Mouse (Mus musculus) layer of hippocampus, adult 11-12 months (tissue): ENCODE results near the gene Eif2ak4.
A peak's percentile ranks its signal among the peaks of the same experiment; 100 is the strongest.

Experiments
- DNase-seq: peaks from one replicate; pipeline ENCODE4 v3.0.0; 2022; ENCODE audit warnings: low spot score

Gene Eif2ak4

DNA sequence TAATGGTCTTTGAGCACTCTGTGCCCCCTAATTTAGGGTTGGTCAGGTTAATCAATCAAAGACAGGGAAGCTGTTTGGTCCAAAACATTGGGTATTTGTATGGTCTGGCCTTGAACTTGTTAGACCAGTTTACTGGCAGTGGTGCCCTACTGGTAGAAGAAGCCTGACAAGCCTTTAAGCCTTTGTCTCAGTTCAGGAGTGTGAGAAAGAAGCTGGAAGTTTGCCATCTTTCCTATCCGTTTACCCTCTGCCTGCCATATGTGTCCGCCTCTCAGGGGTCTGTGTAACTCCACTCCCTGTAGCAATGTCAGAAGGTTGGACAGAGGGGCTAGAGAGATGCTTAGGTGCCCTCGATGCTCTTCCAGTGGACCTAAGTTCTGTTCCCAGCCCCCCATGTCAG, 76.0 kb downstream of the Eif2ak4 start:
- no peak for DNase-seq

DNA sequence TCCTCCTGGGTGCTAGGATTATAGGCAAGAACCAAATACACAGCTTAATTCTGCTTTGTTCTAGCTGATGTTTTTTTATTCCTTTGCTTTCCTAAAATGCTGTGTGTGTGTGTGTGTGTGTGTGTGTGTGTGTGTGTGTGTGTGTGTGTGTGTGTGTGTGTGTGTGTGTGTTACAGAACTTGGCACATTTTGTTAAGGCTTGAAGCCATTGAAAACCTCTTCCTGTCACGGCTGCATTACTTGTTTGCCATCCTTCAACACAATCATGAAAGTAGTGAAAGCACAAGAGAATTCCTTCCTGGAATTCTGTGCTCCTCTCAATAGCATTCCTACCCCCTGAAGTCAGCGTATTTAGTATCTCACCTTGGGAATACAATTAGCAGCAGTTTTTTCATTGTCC, 77.5 kb downstream of the Eif2ak4 start:
- DNase-seq = no peak

DNA sequence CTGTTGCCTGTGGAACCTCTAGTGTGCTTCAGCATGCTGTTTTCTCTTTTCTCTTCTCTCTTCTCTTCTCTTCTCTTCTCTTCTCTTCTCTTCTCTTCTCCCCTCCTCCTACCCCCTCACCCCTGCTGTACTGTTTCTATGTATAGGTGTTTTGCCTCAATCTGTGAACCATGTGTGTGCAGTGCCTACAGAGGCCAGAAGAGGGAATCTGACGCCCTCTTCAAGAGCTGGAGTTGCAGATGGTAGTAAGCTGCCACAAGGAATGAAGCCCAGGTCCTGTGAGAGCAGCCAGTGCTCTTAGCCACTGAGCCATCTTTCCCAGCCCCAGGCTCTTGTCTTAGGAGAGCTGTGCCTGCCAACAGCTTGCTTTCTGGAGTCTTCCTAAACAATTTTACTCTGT, 78.2 kb downstream of the Eif2ak4 start:
- no peak for DNase-seq

DNA sequence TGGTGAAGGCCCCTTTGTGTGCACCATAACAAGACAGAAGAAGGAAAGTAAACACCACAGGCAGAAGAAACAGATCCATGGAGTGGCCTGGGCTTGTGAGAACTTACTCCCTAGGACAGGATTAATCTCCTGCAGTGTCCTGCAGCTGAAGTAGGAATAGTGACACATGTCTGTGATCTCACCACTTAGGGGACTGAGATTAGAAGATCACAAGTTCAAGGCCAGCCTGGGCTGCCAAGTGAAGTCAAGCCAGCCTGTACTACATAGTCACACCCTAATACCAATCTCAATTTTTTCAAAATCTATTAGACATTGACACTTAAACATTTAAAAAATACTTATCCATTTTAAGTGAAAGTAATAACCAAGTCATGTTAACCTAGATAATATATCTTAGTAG, 79.9 kb downstream of the Eif2ak4 start:
- no peak for DNase-seq

DNA sequence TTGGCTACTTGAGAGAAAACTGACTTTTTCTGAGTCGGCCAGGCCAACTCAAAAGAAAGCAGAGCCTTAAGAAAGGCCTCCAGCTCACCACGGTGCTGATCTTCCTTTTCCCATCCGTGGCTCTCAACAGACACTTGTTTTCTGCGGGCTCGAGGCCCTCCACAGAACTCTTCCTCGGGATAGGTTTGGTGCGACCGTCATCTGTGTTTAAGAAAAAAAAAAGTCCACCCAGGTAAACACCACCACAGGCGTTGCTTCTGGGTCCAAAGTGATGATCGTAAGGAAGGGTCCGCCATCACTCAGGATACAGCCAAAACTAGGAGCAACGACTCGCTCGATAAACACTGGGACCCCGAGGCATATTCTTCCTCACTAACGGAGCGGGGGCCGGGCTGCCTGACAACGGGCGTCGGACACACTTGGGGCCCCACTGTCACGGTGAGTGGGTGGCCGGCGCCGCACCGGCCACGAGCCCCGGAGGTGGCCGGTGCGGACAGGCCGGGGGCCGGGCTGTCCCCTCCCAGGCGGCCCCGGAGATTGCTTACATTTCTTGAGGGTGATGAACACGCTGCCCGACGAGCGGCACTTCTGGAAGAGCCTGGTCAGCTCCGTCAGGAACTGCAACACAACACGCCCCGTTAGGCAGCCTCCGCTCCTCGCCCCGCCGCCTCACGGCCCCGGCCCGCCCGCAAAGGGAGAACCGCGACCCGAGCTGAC, 90.6 kb downstream of the Eif2ak4 start:
- DNase-seq = no peak

DNA sequence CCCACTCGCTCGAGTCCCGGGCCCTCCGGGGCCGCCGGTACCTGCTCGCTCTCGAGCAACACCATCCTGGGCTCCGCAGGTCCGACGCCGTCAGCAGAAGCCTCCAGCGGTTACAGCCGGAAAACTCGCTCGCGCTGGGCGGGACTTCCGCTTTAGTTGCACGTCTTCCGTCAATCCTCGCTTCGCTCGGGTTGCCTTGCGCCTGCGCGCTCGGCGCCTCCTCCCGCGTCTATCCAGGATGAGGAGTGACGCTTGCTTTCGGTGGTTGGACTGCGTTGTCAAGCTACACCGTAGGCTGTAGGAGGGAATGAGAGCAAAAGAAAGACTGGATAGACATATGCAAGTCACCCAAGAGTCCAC, 91.1 kb downstream of the Eif2ak4 start, which contains the start of gene Srp14:
Srp14 (minus strand) TSS at position 162 of the 360 bp plus-strand sequence.
- peak; percentile 91 for DNase-seq

DNA sequence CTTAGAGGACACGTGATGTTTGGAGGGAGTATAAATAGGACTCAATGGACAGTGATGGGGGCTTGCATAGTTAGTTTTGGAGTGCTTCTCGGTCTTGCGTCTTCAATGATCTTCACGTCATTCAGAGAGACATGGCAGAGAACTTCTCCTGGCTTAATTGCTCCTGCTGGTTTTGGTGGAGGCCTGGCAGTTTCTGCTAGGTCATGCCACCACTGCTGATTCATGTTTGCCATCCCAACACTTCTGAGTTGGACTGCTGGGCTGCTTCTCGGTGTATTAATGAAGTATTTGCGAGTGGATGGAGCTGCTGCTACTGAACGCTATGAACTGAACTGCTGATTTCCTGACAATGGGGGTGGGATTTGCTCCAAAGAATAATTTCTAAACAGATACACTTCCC, 92.5 kb downstream of the Eif2ak4 start:
- DNase-seq = no peak

DNA sequence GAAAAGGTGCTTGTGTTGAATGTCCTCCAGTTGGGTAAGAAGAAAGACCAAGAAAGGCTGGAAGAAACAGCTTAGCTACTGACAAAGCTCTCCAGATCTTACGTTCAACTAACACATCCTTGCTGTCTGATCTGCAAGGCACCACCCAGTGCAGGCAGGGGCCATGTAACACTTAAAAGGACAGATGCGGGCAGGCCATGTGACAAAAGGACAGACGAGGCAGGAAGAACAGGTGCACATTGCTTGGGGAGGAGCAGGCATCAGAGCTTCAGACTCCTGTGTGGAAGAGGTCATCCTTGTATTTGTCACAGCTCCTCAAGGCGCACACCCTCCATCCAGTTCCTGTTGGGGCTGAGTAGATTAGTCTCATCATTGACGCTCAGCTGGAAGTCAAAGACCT, 94.6 kb downstream of the Eif2ak4 start:
- DNase-seq = no peak

DNA sequence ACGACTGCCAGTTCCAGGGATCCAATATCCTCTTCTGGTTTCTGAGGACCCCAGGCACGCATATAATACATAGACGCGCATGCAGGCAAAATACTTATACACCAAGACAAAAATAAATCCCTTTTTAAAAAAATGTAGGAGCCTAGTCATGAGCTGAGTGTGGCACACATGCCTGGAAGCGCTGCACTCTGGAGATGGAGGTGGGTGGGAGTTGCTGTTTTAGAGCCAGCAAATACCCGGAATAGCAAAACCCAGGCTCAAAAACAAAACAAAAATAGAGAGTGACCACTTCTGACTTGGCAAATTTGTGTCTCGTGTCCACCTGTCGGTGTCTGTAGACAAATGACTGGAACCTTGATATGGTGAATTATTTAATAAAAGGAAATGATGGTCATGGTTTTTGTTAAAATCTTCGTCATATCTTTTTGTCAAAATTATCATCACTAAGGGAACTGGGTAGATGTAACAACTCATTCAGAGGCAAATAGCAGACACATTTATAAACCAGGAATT, 96.0 kb downstream of the Eif2ak4 start:
- no peak for DNase-seq

DNA sequence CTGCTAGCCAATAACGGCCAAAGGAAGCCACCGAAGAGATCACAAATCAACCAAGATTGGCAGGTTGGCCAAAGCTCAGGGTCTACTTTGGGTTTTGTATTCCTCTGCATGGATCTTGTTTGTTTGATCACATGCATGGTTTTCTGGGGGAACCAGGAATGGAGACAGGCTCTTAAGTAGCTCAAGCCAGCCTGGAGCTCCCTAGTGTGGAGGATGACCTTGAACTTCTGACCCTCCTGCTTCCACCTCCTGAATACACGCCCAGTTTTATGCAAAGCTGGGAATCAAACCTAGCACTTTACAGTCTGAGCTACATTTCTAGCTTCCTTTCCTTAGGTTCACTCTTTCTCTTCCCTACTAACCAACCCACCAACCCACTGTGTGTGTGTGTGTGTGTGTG, 97.0 kb downstream of the Eif2ak4 start:
- no peak for DNase-seq

DNA sequence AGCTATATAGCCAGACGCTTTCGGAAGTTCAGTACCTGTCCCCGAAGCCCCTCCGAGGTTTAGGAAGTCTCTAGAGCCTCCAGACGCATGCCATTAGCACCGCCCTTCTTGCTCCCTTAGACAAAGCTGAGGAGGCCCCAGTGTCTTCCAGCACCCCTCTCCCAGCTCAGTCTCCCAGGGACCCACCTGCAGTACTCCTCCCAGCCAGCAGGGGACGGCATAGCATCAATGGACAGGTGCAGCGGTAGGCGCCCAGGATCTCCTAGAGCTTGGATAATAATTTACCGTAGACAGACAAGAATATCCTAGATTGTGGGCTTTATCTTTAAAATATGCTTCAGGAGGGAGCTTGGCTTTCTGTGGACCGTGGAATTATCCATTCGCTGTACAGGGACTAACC, 98.5 kb downstream of the Eif2ak4 start:
- DNase-seq = peak; percentile 81

DNA sequence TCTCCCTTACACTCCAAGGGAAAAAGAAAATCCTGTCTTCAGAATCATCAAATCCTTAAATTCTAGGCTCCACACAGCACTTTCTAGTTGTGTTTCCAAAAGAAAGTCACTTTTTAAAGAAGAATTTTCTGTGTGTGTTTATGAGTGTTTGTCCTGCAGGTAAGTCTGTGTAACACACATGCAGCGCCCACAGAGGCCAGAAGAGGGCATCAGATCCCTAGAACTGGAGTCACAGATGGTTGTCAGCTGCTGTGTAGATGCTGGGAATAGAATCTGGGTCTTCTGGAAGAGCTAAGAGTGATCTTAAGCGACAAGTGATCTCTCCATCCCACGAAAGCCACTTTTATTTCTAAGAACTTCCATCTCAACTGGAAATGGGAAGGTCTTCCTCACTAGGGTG, 99.4 kb downstream of the Eif2ak4 start:
- no peak for DNase-seq

DNA sequence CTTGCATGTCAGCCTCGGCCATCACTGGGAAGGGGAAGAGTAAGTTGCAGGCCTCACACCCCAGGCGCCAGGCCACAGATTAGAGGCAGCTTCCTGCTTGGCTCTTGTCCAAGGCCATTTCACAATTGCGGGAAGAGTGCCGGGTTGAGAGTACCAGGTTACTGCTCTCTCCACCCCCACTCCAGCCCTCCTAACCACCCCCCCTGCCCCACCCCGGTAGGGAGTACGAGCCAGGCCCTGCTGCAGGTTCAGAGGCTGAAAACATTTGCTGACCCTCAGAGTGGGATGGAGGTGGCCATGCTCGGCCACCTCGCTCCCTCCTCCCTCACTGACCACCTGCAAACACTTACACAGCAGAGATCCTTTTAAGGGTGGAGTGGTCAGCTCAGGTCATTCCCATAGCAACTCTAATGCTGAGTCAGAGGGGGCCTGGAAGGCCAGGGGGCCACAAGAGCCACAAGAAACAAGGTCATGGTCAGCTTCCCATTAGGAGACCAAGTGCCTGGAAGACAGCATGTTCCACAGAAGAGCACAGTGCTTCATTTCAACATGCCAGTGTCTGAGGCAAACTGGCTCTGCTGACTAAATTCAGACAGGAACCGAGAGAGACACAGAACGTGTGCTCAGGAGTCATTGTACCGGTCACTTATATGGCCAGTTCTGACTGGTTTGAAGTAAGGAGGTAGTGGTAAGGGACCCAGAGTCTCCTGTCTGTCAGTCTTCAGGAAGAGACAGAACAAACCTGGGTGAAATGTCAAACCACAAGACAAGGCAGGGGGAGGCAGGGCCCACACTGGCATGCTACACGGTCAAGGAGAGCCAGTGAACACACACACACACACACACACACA, 102.0 kb downstream of the Eif2ak4 start:
- DNase-seq = peak; percentile 73

DNA sequence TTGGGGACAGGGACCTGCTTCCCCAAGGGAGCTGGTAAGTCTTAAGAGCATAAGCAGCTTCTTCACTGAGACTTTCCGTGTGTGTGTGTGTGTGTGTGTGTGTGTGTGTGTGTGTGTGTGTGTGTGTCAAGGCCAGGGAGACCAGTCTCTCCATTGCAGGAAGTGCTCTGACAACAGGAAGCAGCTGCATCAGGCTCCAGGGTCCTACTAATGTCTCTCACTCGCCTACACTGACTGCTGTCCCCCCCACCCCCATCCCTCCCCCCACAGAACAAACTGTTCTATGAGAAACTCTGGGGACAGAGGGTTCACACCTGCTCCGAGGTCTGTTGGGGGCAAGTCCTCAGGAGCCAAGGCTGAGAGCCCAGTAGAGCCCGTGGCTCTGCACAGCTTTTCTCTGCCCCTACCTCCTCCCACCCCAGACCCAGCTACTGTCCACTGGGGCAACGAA, 102.9 kb downstream of the Eif2ak4 start:
- DNase-seq = no peak

DNA sequence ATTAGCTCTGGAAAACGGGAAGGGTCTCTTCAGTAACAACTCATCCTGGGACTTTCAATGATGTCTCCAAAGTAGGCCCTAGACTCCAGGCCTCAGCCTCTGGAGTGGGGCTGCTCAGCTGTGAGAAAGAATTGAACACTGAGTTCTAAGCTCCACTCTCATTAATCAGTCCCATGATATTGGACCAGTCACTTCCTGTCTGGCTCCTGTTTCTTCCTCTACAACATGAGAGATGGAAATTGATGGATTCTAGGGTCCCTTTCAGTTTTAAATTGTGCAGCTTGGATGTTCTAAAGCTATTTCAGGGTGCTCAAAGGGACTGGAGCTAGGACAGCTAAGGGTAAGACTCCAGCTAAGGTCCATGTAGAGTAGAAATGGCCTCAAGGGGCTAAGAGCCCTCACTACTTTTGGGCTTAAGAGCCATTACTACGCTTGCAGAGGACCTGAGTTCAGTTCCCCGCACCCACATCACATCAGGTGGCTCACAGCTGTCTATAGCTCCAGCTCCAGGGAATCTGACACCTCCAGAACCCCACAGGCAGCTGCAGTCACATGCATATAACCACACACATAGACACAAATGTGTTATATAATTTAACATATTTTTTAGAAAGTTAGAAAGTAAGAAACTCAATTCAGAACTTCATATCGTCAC, 103.5 kb downstream of the Eif2ak4 start:
- DNase-seq = no peak

DNA sequence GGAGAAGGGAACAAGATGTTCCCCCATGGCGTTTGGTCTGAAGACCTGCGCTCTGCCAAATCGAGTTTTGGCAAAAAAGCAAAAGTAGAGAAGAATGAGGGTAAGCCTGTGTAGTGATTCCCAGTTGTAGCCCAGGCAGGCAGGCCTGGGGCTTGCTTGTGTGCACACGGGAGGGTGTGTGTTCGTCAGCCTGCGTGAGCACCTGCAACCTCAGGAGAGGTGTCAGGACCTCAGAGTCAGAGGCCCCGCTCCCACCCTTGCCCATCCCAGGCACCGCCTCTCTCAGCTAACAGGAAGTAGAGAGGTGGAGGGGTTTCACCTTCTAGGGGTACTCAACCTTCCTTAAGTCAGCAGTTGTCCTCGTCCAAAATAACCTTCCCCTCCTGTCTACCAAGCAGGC, 106.6 kb downstream of the Eif2ak4 start:
- DNase-seq = no peak

DNA sequence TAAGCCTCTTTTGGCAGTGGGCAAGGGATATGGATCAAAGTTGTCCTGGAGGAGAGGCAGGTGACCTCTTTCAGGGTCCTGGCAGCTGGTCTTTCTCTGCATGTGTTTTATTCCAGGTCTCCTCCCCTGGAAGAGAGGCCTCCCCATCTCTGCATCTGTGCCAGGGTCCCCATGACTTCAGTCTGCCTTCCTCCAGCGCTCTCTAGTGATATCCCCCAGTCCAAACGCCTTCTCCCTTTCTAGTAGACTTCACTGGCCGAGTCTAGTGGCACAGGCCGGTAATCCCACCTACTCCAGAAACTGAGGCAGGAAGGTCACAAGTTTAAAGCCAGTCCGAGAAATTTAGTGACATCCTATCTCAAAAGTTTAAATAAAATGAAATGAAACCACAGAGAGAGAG, 109.5 kb downstream of the Eif2ak4 start:
- no peak for DNase-seq

DNA sequence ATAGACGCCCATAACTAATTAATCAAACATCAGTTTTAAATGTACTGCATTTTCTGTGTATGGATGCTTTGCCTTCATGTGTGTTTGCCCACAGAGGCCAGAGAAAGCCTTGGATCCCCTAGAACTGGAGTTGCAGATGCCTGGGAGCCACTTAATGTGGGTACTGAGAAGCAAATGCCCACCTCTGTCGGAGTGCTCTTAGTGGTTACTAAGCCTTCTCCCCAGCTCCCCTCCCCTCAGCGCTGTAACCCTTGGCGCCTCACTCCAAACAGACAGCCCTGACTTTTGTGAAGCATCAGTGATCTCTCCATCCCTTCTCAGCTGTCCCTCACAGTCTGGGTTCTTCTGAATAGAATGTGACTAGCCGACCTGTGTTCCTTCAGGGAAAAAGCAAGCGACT, 110.1 kb downstream of the Eif2ak4 start:
- no peak for DNase-seq

DNA sequence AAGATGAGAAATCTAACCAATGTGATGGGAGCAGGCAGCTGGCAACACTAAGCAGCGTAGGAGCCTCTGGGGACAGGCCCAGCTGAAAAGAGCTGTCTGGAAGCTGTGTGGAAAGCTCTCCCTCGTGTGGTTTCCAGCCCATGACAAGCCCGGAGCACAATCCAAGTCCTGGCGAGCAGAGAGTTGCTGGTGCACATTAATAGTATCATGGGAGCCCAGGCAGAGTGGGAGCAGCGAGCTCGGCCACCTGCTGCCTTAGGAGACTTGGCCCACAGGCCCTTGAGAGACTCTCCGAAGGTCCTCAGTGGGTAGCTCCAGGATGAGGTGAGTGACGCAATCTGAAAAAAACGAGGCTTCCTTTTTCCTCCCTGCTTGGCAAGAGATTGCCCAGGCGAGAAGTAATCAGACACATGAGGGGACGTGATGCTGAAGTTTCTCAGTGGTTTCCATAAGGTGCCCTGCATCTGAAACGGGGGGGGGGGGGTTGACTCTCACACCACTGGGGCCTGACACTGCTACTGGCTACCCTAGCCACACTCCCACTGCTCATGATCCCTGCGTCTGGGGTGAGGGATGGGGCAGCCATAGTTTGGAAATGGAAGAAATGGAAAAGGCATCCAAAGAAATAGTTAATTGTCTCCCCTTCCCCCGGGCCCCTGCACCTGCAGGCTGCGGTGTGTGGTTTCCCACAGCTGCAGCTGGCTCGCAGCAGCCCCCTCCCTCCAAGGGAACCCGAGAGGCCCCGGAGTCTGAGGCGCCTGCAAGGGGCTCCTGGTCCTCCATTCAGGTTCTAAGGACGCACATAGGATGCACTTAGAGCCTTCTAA, 110.9 kb downstream of the Eif2ak4 start:
- no peak for DNase-seq

DNA sequence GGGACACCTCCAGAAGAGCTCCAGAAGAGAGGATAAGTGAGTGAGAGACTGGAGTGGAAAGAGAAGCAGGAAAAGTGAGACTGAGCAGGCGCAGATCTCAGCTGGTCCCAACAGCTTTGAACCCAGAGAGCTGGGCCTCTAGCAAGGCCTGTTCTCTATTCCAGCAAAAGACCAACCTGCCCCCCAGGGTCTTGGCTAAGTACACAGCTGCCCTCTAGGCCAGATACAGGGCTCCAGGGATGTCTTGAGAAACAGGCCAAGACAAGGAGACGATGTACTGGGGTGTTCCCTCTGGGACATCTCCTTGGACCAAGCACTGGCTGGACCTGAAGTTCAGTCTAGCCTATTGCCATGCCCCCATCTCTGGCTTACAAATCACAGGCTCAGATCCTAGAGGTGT, 111.8 kb downstream of the Eif2ak4 start:
- no peak for DNase-seq

DNA sequence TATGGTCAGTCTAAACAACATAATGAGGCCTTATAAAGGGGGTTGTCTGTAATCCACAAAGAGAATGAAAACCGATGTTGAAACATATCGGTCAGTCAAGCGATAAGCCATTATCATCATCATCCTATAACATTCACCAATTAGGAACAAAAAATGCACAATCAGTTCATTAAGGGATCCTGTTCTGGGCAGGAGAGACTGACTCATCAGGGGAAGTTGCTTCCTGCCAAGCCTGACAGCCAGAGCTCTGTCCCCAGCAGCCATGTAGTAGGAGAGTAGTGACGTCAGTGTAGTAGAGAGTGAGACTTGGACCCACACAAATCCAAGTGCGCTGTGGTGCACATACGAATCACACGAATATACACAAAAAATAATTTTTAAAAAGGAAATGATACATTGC, 118.7 kb downstream of the Eif2ak4 start:
- no peak for DNase-seq
